Mouse (Mus musculus): ENCODE data around the gene Smarce1. TPM values are rescaled to one million over a fixed set of nuclear protein-coding genes. Genes with fewer than 3 reads are reported as not detected.

The Smarce1 gene
- 225 and 246 TPM in 2 replicates for polyA plus RNA-seq (2015; fragmentation: Nextera tagmentation; extraction: Ambion mirVana)

- H3K9ac ChIP-seq (ENCODE audit: low read depth, low read length) = peak within 1 kb of the TSS; percentile 99
- H3K4me3 ChIP-seq (ENCODE audit: low read length) = peak within 1 kb of the TSS; percentile 90
- H3K4me1 ChIP-seq (ENCODE audit: control insufficient read depth, insufficient read depth, low read depth, low read length) = peaks cover 25% of the 10 kb centered on the region
- H3K9me3 ChIP-seq (ENCODE audit: control insufficient read depth, low read length) = no peaks in the 10 kb centered on the region
- peak; percentile 94 for ATAC-seq
- peak within 1 kb of the TSS; percentile 98 for H3K27ac ChIP-seq (ENCODE audit: low read depth, low read length)
- peaks cover 7% of the 10 kb centered on the region; the same call in 1 of the 2 replicates for H3K36me3 ChIP-seq (ENCODE audit: control insufficient read depth, insufficient read depth, low read length)
- peak within 1 kb of the TSS; percentile 90 for H3K4me2 ChIP-seq (ENCODE audit: low read length)
- no peaks in the 10 kb centered on the region for H3K27me3 ChIP-seq (replicated peaks; ENCODE audit: control insufficient read depth, insufficient read depth, low read length)
- under 1% methylated on average over 85 of the region's 87 CpGs for WGBS
Observed at GRCm38 (mm10) chr11:99230261-99231048, at the start of gene Smarce1. Gene Smarce1 (minus strand): TSS chr11:99231017.

DNA sequence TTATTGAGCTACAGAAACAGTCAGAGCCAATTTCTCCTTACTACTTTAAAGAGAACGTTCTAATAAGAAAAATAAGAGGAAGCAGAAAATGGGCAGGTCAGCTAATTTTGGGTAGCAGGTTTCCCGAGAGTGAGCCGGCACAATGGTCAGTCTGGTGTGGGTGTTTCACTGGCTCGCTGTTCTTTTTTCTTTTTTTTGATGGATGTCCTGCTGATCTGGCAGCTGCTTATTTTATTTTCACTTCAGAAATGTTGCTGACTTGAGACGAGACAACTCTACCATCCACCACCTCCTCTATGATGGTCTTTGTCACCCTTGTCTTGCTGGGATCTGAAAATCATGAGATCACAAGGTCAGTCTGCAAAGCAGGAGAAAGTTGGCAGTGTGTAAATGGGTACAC is 49.2 kb upstream of the Smarce1 start:
- no peak overlapping the region for H3K9ac ChIP-seq (ENCODE audit: low read depth, low read length)
- no peak for ATAC-seq
- no peak overlapping the region for H3K4me3 ChIP-seq (ENCODE audit: low read length)
- H3K27me3 ChIP-seq (replicated peaks; ENCODE audit: control insufficient read depth, insufficient read depth, low read length) = no peaks in the 10 kb centered on the region
- H3K9me3 ChIP-seq (ENCODE audit: control insufficient read depth, low read length) = no peaks in the 10 kb centered on the region
- no peaks in the 10 kb centered on the region for H3K36me3 ChIP-seq (ENCODE audit: control insufficient read depth, insufficient read depth, low read length)
- no peaks in the 10 kb centered on the region; the same call in 1 of the 2 replicates for H3K4me1 ChIP-seq (ENCODE audit: control insufficient read depth, insufficient read depth, low read depth, low read length)
- WGBS = 65% methylated on average over 5 of the region's 5 CpGs
- no peak overlapping the region for H3K4me2 ChIP-seq (ENCODE audit: low read length)
- H3K27ac ChIP-seq (ENCODE audit: low read depth, low read length) = no peak overlapping the region

GRCm38 (mm10) chr11:99276786-99277185 is 46.0 kb upstream of the Smarce1 start:
- Histone ChIP-seq H3K36me3 (ENCODE audit: control insufficient read depth, insufficient read depth, low read length) (no peaks in the 10 kb centered on the region), H3K27me3 (replicated peaks; ENCODE audit: control insufficient read depth, insufficient read depth, low read length) (no peaks in the 10 kb centered on the region), H3K4me1 (ENCODE audit: control insufficient read depth, insufficient read depth, low read depth, low read length) (no peaks in the 10 kb centered on the region), H3K27ac (ENCODE audit: low read depth, low read length) (no peak overlapping the region), H3K4me3 (ENCODE audit: low read length) (no peak overlapping the region), H3K4me2 (ENCODE audit: low read length) (no peak overlapping the region), H3K9ac (ENCODE audit: low read depth, low read length) (no peak overlapping the region), H3K9me3 (ENCODE audit: control insufficient read depth, low read length) (no peaks in the 10 kb centered on the region)
- 72% methylated on average over 7 of the region's 7 CpGs for WGBS
- ATAC-seq = no peak

DNA sequence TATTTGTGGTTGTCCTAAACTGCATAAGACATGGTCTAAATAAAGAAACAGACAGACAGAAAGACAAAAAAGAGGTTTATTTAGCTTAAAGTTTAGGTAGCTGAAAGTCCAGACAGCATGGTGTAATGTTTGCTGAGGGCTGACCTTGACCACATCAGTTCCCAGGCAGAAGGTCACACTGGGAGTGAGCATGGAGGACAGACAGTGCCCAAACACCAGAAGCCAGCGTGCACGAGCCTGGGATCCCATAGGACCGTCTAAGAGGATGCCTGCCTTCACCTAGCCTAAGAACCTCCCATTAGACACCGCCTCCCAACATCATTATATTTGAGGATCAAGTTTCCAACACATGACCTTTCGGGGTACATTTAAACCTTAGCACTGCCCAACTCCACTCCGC is 44.8 kb upstream of the Smarce1 start:
- Histone ChIP-seq H3K27ac (ENCODE audit: low read depth, low read length) (no peak overlapping the region), H3K4me1 (ENCODE audit: control insufficient read depth, insufficient read depth, low read depth, low read length) (no peaks in the 10 kb centered on the region), H3K4me3 (ENCODE audit: low read length) (no peak overlapping the region), H3K4me2 (ENCODE audit: low read length) (no peak overlapping the region), H3K27me3 (replicated peaks; ENCODE audit: control insufficient read depth, insufficient read depth, low read length) (no peaks in the 10 kb centered on the region), H3K9ac (ENCODE audit: low read depth, low read length) (no peak overlapping the region), H3K9me3 (ENCODE audit: control insufficient read depth, low read length) (no peaks in the 10 kb centered on the region), H3K36me3 (ENCODE audit: control insufficient read depth, insufficient read depth, low read length) (no peaks in the 10 kb centered on the region)
- WGBS = 83% methylated on average over 6 of the region's 6 CpGs
- no peak for ATAC-seq

DNA sequence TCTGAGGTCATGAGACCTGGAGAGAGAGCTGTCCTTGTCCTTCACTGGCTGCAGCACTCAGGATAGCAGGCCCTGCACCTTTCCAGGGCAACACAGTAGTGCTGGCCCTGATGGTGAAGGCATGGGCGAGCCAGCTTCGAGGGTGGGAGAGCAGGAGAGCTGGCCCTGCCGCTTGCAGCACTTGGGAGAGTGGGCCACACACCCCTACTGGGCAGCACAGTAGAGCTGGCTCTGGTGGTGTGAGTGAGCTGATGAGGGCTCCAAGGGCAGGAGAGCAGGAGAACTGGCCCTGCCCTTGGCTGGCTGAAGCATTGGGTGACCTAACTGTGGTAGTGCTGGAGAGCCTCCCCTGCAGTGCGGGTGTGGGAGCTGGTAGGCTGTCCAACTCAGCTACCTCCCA is 41.9 kb upstream of the Smarce1 start:
- H3K4me2 ChIP-seq (ENCODE audit: low read length) = no peak overlapping the region
- no peak overlapping the region for H3K9ac ChIP-seq (ENCODE audit: low read depth, low read length)
- no peak for ATAC-seq
- H3K36me3 ChIP-seq (ENCODE audit: control insufficient read depth, insufficient read depth, low read length) = no peaks in the 10 kb centered on the region
- H3K4me3 ChIP-seq (ENCODE audit: low read length) = no peak overlapping the region
- 78% methylated on average over 4 of the region's 4 CpGs for WGBS
- no peak overlapping the region for H3K27ac ChIP-seq (ENCODE audit: low read depth, low read length)
- no peaks in the 10 kb centered on the region for H3K9me3 ChIP-seq (ENCODE audit: control insufficient read depth, low read length)
- no peaks in the 10 kb centered on the region for H3K4me1 ChIP-seq (ENCODE audit: control insufficient read depth, insufficient read depth, low read depth, low read length)
- no peaks in the 10 kb centered on the region for H3K27me3 ChIP-seq (replicated peaks; ENCODE audit: control insufficient read depth, insufficient read depth, low read length)

- Histone ChIP-seq H3K4me2 (ENCODE audit: low read length) (no peak overlapping the region), H3K27me3 (replicated peaks; ENCODE audit: control insufficient read depth, insufficient read depth, low read length) (no peaks in the 10 kb centered on the region), H3K27ac (ENCODE audit: low read depth, low read length) (no peak overlapping the region), H3K36me3 (ENCODE audit: control insufficient read depth, insufficient read depth, low read length) (no peaks in the 10 kb centered on the region), H3K9me3 (ENCODE audit: control insufficient read depth, low read length) (no peaks in the 10 kb centered on the region), H3K4me1 (ENCODE audit: control insufficient read depth, insufficient read depth, low read depth, low read length) (no peaks in the 10 kb centered on the region), H3K9ac (ENCODE audit: low read depth, low read length) (no peak overlapping the region), H3K4me3 (ENCODE audit: low read length) (no peak overlapping the region)
- WGBS = 82% methylated on average over 7 of the region's 7 CpGs
- no peak for ATAC-seq
Observed at GRCm38 (mm10) chr11:99269192-99269591, 38.4 kb upstream of the Smarce1 start.

DNA sequence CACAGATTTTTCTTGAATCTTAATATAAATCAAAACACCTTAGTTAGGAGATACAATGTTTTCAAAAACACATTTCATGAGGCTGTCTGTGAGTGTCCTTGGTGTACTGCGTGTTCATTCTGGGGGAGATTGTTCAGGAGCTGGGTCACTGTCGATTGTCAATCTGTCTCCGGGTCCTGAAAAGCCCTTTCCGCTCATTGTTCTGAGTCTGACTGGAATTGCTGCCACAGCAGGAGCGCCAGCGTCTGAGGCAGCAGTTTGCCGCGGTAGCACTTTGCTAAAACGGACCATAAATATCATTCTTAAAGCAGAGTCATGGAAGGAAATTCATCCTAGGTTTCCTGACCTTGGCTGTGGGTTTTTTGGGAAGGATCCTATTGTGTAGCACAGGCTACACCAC is 35.0 kb upstream of the Smarce1 start:
- H3K36me3 ChIP-seq (ENCODE audit: control insufficient read depth, insufficient read depth, low read length) = no peaks in the 10 kb centered on the region
- H3K4me3 ChIP-seq (ENCODE audit: low read length) = no peak overlapping the region
- H3K9me3 ChIP-seq (ENCODE audit: control insufficient read depth, low read length) = no peaks in the 10 kb centered on the region
- no peak overlapping the region for H3K27ac ChIP-seq (ENCODE audit: low read depth, low read length)
- no peak for ATAC-seq
- WGBS = 8% methylated on average over 9 of the region's 9 CpGs
- no peak overlapping the region for H3K4me2 ChIP-seq (ENCODE audit: low read length)
- no peaks in the 10 kb centered on the region for H3K4me1 ChIP-seq (ENCODE audit: control insufficient read depth, insufficient read depth, low read depth, low read length)
- no peak overlapping the region for H3K9ac ChIP-seq (ENCODE audit: low read depth, low read length)
- H3K27me3 ChIP-seq (replicated peaks; ENCODE audit: control insufficient read depth, insufficient read depth, low read length) = no peaks in the 10 kb centered on the region

- Histone ChIP-seq H3K27ac (ENCODE audit: low read depth, low read length) (no peak overlapping the region), H3K4me3 (ENCODE audit: low read length) (no peak overlapping the region)
- WGBS = 71% methylated on average over 9 of the region's 9 CpGs
Observed at GRCm38 (mm10) chr11:99265220-99265619, 34.4 kb upstream of the Smarce1 start.

GRCm38 (mm10) chr11:99256213-99256612 is 25.4 kb upstream of the Smarce1 start:
- 77% methylated on average over 4 of the region's 4 CpGs for whole genome bisulfite sequencing
- no peak for ATAC-seq
- Histone ChIP-seq H3K27ac (ENCODE audit: low read depth, low read length) (no peak overlapping the region), H3K9ac (ENCODE audit: low read depth, low read length) (no peak overlapping the region), H3K4me2 (ENCODE audit: low read length) (no peak overlapping the region), H3K4me1 (ENCODE audit: control insufficient read depth, insufficient read depth, low read depth, low read length) (no peaks in the 10 kb centered on the region), H3K27me3 (replicated peaks; ENCODE audit: control insufficient read depth, insufficient read depth, low read length) (no peaks in the 10 kb centered on the region), H3K4me3 (ENCODE audit: low read length) (no peak overlapping the region), H3K36me3 (ENCODE audit: control insufficient read depth, insufficient read depth, low read length) (no peaks in the 10 kb centered on the region), H3K9me3 (ENCODE audit: control insufficient read depth, low read length) (no peaks in the 10 kb centered on the region)

More at GRCm38 (mm10) chr11:99265220-99265619, 34.4 kb upstream of the Smarce1 start:
- H3K4me1 ChIP-seq (ENCODE audit: control insufficient read depth, insufficient read depth, low read depth, low read length) = no peaks in the 10 kb centered on the region
- ATAC-seq = no peak
- H3K27me3 ChIP-seq (replicated peaks; ENCODE audit: control insufficient read depth, insufficient read depth, low read length) = no peaks in the 10 kb centered on the region
- H3K4me2 ChIP-seq (ENCODE audit: low read length) = no peak overlapping the region
- no peaks in the 10 kb centered on the region for H3K36me3 ChIP-seq (ENCODE audit: control insufficient read depth, insufficient read depth, low read length)
- H3K9ac ChIP-seq (ENCODE audit: low read depth, low read length) = no peak overlapping the region
- H3K9me3 ChIP-seq (ENCODE audit: control insufficient read depth, low read length) = no peaks in the 10 kb centered on the region

Measured in hindbrain, embryonic 16.5 days (tissue).